Mouse (Mus musculus) heart, embryonic 12.5 days (tissue): ENCODE measurements around the gene Pilrb1. TPM values are rescaled to one million over a fixed set of nuclear protein-coding genes. Genes with fewer than 3 reads are reported as not detected.
A peak's percentile ranks its signal among the peaks of the same experiment; 100 is the strongest.

ENCODE experiments used
- ATAC-seq: fragments of 200-750 bp; cut with Nextera tagmentation; 2 replicates; pipeline ENCODE4 v1.8.0; 2017; ENCODE audit warnings: moderate TSS enrichment, moderate library complexity; ENCODE audit not compliant: insufficient number of reproducible peaks, low FRiP score
- H3K27ac ChIP-seq: fragments of 300-500 bp; sonication (generic); 2 replicates; pipeline ENCODE4 v1.5.1; 2016; ENCODE audit warnings: mild to moderate bottlenecking, moderate library complexity; ENCODE audit not compliant: poor library complexity, severe bottlenecking
- H3K27me3 ChIP-seq: fragments of 300-500 bp; sonication (generic); replicated peaks from 2 replicates; pipeline ENCODE4 v1.6.1; 2016; ENCODE audit warnings: mild to moderate bottlenecking, moderate library complexity
- H3K36me3 ChIP-seq: fragments of 300-500 bp; sonication (generic); 2 replicates; pipeline ENCODE4 v1.6.1; 2016; ENCODE audit warnings: mild to moderate bottlenecking, moderate library complexity
- H3K4me1 ChIP-seq: fragments of 300-500 bp; sonication (generic); replicated peaks from 2 replicates; pipeline ENCODE4 v1.6.1; 2016; ENCODE audit warnings: mild to moderate bottlenecking
- H3K4me2 ChIP-seq: fragments of 300-500 bp; sonication (generic); 2 replicates; pipeline ENCODE4 v1.6.1; 2016; ENCODE audit warnings: mild to moderate bottlenecking, moderate library complexity
- H3K4me3 ChIP-seq: fragments of 300-500 bp; sonication (generic); 2 replicates; pipeline ENCODE4 v1.5.1; 2016; ENCODE audit warnings: mild to moderate bottlenecking
- H3K9ac ChIP-seq: fragments of 300-500 bp; sonication (generic); 2 replicates; pipeline ENCODE4 v1.6.1; 2016; ENCODE audit warnings: mild to moderate bottlenecking, moderate library complexity
- H3K9me3 ChIP-seq: fragments of 300-500 bp; sonication (generic); replicated peaks from 2 replicates; pipeline ENCODE4 v1.6.1; 2016; ENCODE audit warnings: mild to moderate bottlenecking, moderate library complexity
- WGBS: fragments of 180-500 bp; shearing (Covaris S2); methylation state at CpG from one replicate; pipeline ENCODE4 v1.1.7; 2016; 5-methylcytosine and 5-hydroxymethylcytosine counted together
- polyA plus RNA-seq: library from polyadenylated mRNA; unstranded; fragments of >200 nt; fragmentation: Nextera tagmentation; extraction: Ambion mirVana; gene quantifications from 2 replicates; pipeline ENCODE4 v1.2.1, GENCODE M21; 2016

Gene Pilrb1
- polyA plus RNA-seq, 1 experiment from 2014 or later = 0.57 TPM

- H3K4me1 ChIP-seq = no peaks in the 10 kb centered on the region; the same call in 1 of the 2 replicates
- no peak overlapping the region for H3K4me3 ChIP-seq
- no peaks in the 10 kb centered on the region for H3K27me3 ChIP-seq
- no peak for ATAC-seq
- H3K9me3 ChIP-seq = no peaks in the 10 kb centered on the region
- H3K27ac ChIP-seq = no peak overlapping the region
- no peak overlapping the region for H3K4me2 ChIP-seq
- no peak overlapping the region for H3K9ac ChIP-seq
- H3K36me3 ChIP-seq = no peaks in the 10 kb centered on the region
- WGBS = 68% methylated on average over 6 of the region's 6 CpGs
Observed at GRCm38 (mm10) chr5:137828694-137829093, 29.2 kb downstream of the Pilrb1 start.

GRCm38 (mm10) chr5:137826421-137826820, 31.5 kb downstream of the Pilrb1 start:
- WGBS = 34% methylated on average over 7 of the region's 7 CpGs
- Histone ChIP-seq H3K27ac (no peak overlapping the region), H3K4me2 (no peak overlapping the region), H3K9ac (no peak overlapping the region), H3K4me1 (no peaks in the 10 kb centered on the region; the same call in 1 of the 2 replicates), H3K4me3 (no peak overlapping the region), H3K36me3 (no peaks in the 10 kb centered on the region), H3K27me3 (no peaks in the 10 kb centered on the region), H3K9me3 (no peaks in the 10 kb centered on the region)
- ATAC-seq = no peak

GRCm38 (mm10) chr5:137825971-137826370, 31.9 kb downstream of the Pilrb1 start:
- Histone ChIP-seq H3K4me3 (no peak overlapping the region), H3K36me3 (no peaks in the 10 kb centered on the region)
- WGBS = 73% methylated on average over 2 of the region's 2 CpGs

GRCm38 (mm10) chr5:137825030-137825429, 32.9 kb downstream of the Pilrb1 start:
- no peaks in the 10 kb centered on the region for H3K9me3 ChIP-seq
- WGBS = 81% methylated on average over 3 of the region's 3 CpGs
- H3K4me1 ChIP-seq = no peaks in the 10 kb centered on the region; the same call in 1 of the 2 replicates
- H3K4me2 ChIP-seq = no peak overlapping the region
- no peaks in the 10 kb centered on the region for H3K27me3 ChIP-seq
- no peak overlapping the region for H3K4me3 ChIP-seq
- H3K9ac ChIP-seq = no peak overlapping the region
- H3K27ac ChIP-seq = no peak overlapping the region
- H3K36me3 ChIP-seq = no peaks in the 10 kb centered on the region
- ATAC-seq = no peak

More at GRCm38 (mm10) chr5:137825971-137826370, 31.9 kb downstream of the Pilrb1 start:
- no peak overlapping the region for H3K4me2 ChIP-seq
- no peak overlapping the region for H3K9ac ChIP-seq
- no peak for ATAC-seq
- H3K4me1 ChIP-seq = no peaks in the 10 kb centered on the region; the same call in 1 of the 2 replicates
- no peak overlapping the region for H3K27ac ChIP-seq
- no peaks in the 10 kb centered on the region for H3K9me3 ChIP-seq
- no peaks in the 10 kb centered on the region for H3K27me3 ChIP-seq

GRCm38 (mm10) chr5:137823455-137824045, 34.4 kb downstream of the Pilrb1 start:
- Histone ChIP-seq H3K4me3 (no peak overlapping the region), H3K4me1 (no peaks in the 10 kb centered on the region), H3K36me3 (no peaks in the 10 kb centered on the region), H3K27me3 (no peaks in the 10 kb centered on the region), H3K9me3 (no peaks in the 10 kb centered on the region), H3K27ac (no peak overlapping the region), H3K4me2 (no peak overlapping the region), H3K9ac (no peak overlapping the region)
- 79% methylated on average over 6 of the region's 6 CpGs for WGBS
- no peak for ATAC-seq

- H3K9me3 ChIP-seq = no peaks in the 10 kb centered on the region
- no peak overlapping the region for H3K4me2 ChIP-seq
- no peak overlapping the region for H3K9ac ChIP-seq
- H3K27me3 ChIP-seq = no peaks in the 10 kb centered on the region
- 71% methylated on average over 1 of the region's 1 CpGs for WGBS
- H3K4me1 ChIP-seq = 0 out of 2 replicates have a peak, but pooled peaks cover 2% of the 10 kb centered on the region
- no peak overlapping the region for H3K4me3 ChIP-seq
- H3K36me3 ChIP-seq = no peaks in the 10 kb centered on the region
- no peak for ATAC-seq
- H3K27ac ChIP-seq = no peak overlapping the region
Observed at GRCm38 (mm10) chr5:137822602-137823001, 35.3 kb downstream of the Pilrb1 start.

GRCm38 (mm10) chr5:137822126-137822525, 35.8 kb downstream of the Pilrb1 start:
- H3K4me3 ChIP-seq = no peak overlapping the region
- H3K9me3 ChIP-seq = no peaks in the 10 kb centered on the region
- no peaks in the 10 kb centered on the region for H3K27me3 ChIP-seq
- ATAC-seq = no peak
- WGBS = 58% methylated on average over 4 of the region's 4 CpGs
- H3K27ac ChIP-seq = no peak overlapping the region
- no peak overlapping the region for H3K9ac ChIP-seq
- H3K4me2 ChIP-seq = no peak overlapping the region
- 0 out of 2 replicates have a peak, but pooled peaks cover 6% of the 10 kb centered on the region for H3K4me1 ChIP-seq
- H3K36me3 ChIP-seq = no peaks in the 10 kb centered on the region

GRCm38 (mm10) chr5:137817466-137818222, 40.3 kb downstream of the Pilrb1 start:
- Histone ChIP-seq H3K4me2 (no peak overlapping the region), H3K36me3 (no peaks in the 10 kb centered on the region), H3K9ac (no peak overlapping the region), H3K9me3 (peaks cover 4% of the 10 kb centered on the region; the same call in 1 of the 2 replicates), H3K27me3 (no peaks in the 10 kb centered on the region), H3K4me1 (0 out of 2 replicates have a peak, but pooled peaks cover 6% of the 10 kb centered on the region), H3K4me3 (no peak overlapping the region), H3K27ac (peak overlapping the region; percentile 62)
- 44% methylated on average over 4 of the region's 4 CpGs for WGBS
- peak; percentile 64; the same call in 1 of the 2 replicates for ATAC-seq

GRCm38 (mm10) chr5:137808316-137808715, 49.6 kb downstream of the Pilrb1 start:
- Histone ChIP-seq H3K27me3 (no peaks in the 10 kb centered on the region), H3K4me3 (no peak overlapping the region), H3K4me1 (no peaks in the 10 kb centered on the region), H3K9ac (no peak overlapping the region), H3K36me3 (no peaks in the 10 kb centered on the region), H3K4me2 (no peak overlapping the region), H3K27ac (no peak overlapping the region), H3K9me3 (no peaks in the 10 kb centered on the region)
- WGBS = 83% methylated on average over 5 of the region's 5 CpGs
- ATAC-seq = no peak

GRCm38 (mm10) chr5:137806158-137806557, 51.7 kb downstream of the Pilrb1 start:
- no peak for ATAC-seq
- no peaks in the 10 kb centered on the region for H3K36me3 ChIP-seq
- H3K27ac ChIP-seq = no peak overlapping the region
- no peak overlapping the region for H3K9ac ChIP-seq
- WGBS = 69% methylated on average over 1 of the region's 1 CpGs
- no peak overlapping the region for H3K4me3 ChIP-seq
- no peak overlapping the region for H3K4me2 ChIP-seq
- H3K9me3 ChIP-seq = no peaks in the 10 kb centered on the region
- H3K4me1 ChIP-seq = no peaks in the 10 kb centered on the region
- H3K27me3 ChIP-seq = no peaks in the 10 kb centered on the region
